Mouse (Mus musculus): Measurements from ENCODE around the gene Stk10. TPM values are rescaled to one million over a fixed set of nuclear protein-coding genes. Genes with fewer than 3 reads are reported as not detected.

The Stk10 gene
- polyA plus RNA-seq, 1 experiment from 2014 or later, result 2.8 TPM

DNA sequence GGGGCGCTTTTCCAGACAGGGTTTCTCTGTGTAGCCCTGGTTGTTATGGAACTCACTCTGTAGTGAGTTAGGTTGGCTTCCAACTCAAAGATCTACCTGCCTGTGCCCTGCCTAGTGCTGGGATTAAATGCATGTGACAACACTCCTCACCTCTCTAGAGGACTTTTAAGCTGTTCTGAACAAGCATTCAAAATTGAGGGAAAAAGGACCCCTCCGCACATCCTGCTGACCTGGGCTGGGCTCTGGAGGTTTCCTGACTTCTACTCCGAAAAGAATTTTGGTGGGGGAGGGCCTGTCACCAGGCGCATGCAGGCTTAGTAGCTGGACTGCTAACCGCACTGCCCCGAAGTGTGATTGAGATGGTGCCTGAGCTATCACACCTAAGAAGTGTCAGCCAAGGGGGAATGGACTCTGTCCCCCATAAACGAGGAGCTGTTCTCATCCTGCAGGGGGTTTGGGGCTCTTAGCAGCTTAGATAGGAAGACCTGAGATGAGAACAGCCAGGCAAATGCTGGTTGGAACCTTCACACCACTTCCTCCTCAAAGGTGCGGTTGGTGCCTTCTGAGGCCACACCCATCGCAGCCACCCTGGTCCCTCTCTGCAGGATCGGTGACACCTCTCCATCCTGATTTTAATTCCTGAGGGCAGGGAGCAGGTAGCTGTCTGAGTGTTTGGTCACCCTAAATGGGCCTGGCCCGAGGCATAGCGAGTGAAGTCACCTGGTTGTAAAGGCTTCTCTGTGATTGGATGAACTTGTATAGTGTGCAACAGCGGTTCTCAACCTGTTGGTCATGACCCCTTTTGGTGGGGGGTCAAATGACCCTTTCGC is 20.4 kb downstream of the Stk10 start:
- Histone ChIP-seq H3K9me3 (no peaks in the 10 kb centered on the region), H3K9ac (no peak overlapping the region), H3K4me1 (replicated peaks) (peaks cover 44% of the 10 kb centered on the region), H3K27ac (replicated peaks) (0 out of 2 replicates have a peak overlapping the region, but pooled peaks have one; percentile 45), H3K27me3 (no peaks in the 10 kb centered on the region), H3K36me3 (no peaks in the 10 kb centered on the region), H3K4me3 (no peak overlapping the region), H3K4me2 (no peak overlapping the region)
- ATAC-seq (ENCODE audit: low FRiP score, low read depth), result no peak
- 82% methylated on average over 14 of the region's 14 CpGs for WGBS

DNA sequence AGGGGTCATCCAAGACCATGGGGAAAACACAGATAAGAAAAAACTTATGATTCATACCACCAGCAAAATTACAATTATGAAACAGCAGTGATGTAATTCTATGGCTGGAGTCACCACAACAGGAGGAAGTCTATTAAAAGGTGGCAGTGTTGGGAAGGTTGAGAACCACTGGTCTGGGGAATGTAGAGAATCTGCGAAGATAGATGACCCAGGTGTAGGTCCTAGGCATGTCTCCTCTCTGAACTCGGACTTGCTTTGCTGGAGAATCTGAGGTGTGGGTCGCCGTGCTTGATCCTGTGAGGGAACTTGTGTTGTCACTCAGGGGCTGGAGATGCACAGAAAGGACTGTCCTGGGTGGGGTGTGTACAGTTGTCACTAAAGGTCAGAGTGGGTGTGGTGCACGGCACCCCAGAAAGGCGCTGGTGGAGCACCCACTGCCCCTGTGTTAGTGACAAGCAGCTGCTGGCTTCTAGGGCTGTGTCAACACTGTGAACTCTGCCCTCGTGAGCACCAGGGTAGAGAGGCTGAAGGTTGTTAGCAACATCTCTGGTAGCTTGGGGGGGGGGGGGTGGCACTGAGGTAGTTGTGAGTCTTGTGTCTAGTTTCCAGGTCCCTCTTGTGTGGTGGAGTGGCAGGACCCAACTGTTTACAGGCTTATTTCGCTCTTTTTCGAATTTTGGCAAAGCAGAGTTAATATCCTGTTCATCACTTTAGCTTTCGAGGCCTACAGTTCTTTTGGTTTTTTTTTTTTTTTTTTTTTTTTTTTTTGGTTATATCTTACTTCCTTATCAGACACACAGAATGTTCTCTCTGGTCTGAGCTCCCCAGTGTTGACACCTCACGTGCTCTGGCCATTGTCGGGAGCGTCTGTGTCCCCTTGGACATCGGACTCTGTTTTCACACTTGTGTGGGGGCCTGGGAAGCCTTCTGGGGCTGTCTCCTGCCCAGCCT is 21.3 kb downstream of the Stk10 start:
- Histone ChIP-seq H3K27me3 (no peaks in the 10 kb centered on the region), H3K27ac (replicated peaks) (no peak overlapping the region), H3K36me3 (no peaks in the 10 kb centered on the region), H3K4me2 (no peak overlapping the region), H3K4me1 (replicated peaks) (peaks cover 41% of the 10 kb centered on the region), H3K4me3 (no peak overlapping the region), H3K9ac (no peak overlapping the region), H3K9me3 (no peaks in the 10 kb centered on the region)
- ATAC-seq (ENCODE audit: low FRiP score, low read depth), result no peak
- 95% methylated on average over 14 of the region's 14 CpGs for WGBS

DNA sequence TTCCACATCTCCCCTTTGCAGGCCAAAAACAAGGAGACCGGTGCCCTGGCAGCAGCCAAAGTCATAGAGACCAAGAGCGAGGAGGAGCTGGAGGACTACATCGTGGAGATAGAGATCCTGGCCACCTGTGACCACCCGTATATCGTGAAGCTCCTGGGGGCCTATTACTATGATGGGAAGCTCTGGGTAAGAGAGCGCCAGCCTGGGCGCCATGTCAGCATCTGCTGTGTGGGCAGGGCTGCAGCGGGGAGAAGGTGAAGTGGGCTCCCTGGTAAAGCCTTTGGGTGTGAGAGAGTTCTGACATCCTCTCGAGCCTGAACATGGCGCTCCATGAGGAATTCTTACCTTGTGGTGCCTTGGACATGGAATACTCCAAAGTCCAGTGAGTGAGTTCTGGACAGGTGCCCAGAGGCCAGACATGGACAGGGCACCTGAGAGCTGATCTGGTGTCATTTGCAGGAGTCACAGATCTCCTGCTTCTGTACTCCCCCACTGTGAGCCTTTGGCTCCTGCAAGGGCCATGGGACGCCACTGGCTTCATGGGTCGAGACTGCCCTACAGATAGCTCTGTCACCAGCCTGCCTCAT is 22.1 kb downstream of the Stk10 start:
- peaks cover 33% of the 10 kb centered on the region for H3K4me1 ChIP-seq (replicated peaks)
- H3K27me3 ChIP-seq, result no peaks in the 10 kb centered on the region
- H3K36me3 ChIP-seq, result no peaks in the 10 kb centered on the region
- WGBS, result 93% methylated on average over 12 of the region's 12 CpGs
- H3K9ac ChIP-seq, result no peak overlapping the region
- no peaks in the 10 kb centered on the region for H3K9me3 ChIP-seq
- no peak overlapping the region for H3K27ac ChIP-seq (replicated peaks)
- H3K4me2 ChIP-seq, result no peak overlapping the region
- no peak overlapping the region for H3K4me3 ChIP-seq
- ATAC-seq (ENCODE audit: low FRiP score, low read depth), result no peak

DNA sequence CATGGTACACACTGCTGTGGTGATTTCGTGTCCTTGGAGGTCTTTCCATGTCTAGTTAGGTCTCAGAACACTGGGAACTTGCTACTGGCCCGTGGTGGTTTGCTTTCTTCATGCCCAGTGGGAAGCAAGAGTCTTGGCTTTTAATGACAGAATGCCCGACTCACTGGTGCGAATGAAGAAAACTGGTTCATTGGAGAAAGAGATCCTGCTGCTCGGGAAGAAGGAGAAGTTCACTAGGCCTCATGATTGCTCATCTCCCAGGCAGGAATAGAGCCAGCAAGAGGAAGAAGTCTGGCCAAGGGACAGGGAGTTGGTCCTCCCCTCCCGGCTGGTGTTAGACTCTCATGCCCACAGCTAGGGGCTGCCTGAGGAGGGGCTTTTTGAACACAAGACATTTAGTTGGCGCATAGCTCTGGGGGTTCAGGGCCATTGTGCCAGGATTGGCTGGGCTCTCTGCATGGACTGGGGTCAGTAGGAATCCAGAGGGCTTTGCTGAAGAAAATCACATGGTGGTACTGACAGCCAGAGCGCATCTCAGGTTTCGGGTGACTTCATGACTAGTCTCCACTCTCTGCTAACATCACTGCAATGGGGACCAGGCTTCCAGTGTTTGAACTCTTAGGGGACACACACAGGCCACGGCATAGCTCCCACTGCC is 23.4 kb downstream of the Stk10 start:
- H3K36me3 ChIP-seq, result no peaks in the 10 kb centered on the region
- 66% methylated on average over 10 of the region's 10 CpGs for WGBS
- H3K4me2 ChIP-seq, result no peak overlapping the region
- no peaks in the 10 kb centered on the region for H3K9me3 ChIP-seq
- H3K9ac ChIP-seq, result no peak overlapping the region
- H3K27ac ChIP-seq (replicated peaks), result no peak overlapping the region
- no peak overlapping the region for H3K4me3 ChIP-seq
- ATAC-seq (ENCODE audit: low FRiP score, low read depth), result no peak
- peaks cover 26% of the 10 kb centered on the region for H3K4me1 ChIP-seq (replicated peaks)
- H3K27me3 ChIP-seq, result no peaks in the 10 kb centered on the region

DNA sequence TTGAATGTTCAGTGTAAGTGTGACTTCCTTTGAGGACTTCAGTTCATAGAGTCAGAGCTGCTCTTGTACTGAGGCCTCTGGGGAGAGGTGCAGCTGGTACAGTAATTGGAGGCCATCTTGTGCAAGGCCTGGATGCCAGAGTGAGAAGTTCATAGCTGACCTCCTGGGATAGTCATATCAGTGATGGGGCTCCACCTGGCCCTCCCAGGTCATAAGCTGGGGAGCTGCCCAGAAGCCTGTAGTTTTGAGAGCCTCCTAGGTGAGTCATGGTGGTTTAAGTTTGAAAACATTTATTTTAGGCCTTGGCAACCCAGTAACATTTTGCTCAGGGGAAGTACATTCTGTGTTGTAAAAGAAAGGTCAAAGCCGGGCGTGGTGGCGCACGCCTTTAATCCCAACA is 24.9 kb downstream of the Stk10 start:
- Histone ChIP-seq H3K4me3 (no peak overlapping the region), H3K27me3 (no peaks in the 10 kb centered on the region), H3K27ac (replicated peaks) (no peak overlapping the region), H3K36me3 (no peaks in the 10 kb centered on the region), H3K4me2 (no peak overlapping the region), H3K9me3 (no peaks in the 10 kb centered on the region), H3K9ac (no peak overlapping the region), H3K4me1 (replicated peaks) (peaks cover 10% of the 10 kb centered on the region)
- WGBS, result 98% methylated on average over 4 of the region's 4 CpGs
- no peak for ATAC-seq (ENCODE audit: low FRiP score, low read depth)

DNA sequence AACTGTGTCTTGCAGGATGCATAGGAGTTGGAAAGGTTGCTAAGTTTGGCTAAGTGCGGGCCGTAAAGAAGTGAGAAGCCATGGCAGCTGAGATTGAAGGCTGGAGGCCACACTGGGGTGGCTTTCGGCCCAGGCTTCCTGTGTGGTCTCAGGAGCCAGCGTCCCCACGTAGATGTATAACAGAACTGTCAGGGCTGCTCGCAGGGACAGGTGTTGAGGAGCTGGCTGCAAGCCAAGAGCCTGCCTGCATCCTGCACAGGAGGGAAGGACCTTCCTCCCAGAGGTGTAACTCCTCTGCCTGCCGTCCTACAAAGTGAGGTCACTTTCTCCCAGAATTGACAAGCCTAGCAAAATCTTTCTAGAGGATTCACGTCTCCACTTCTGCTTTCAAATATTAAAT is 25.6 kb downstream of the Stk10 start:
- no peaks in the 10 kb centered on the region for H3K36me3 ChIP-seq
- H3K4me3 ChIP-seq, result no peak overlapping the region
- no peak overlapping the region for H3K9ac ChIP-seq
- ATAC-seq (ENCODE audit: low FRiP score, low read depth), result no peak
- H3K27ac ChIP-seq (replicated peaks), result no peak overlapping the region
- no peaks in the 10 kb centered on the region for H3K9me3 ChIP-seq
- no peak overlapping the region for H3K4me2 ChIP-seq
- H3K4me1 ChIP-seq (replicated peaks), result peaks cover 4% of the 10 kb centered on the region; the same call in 1 of the 2 replicates
- 49% methylated on average over 8 of the region's 8 CpGs for WGBS
- H3K27me3 ChIP-seq, result no peaks in the 10 kb centered on the region

DNA sequence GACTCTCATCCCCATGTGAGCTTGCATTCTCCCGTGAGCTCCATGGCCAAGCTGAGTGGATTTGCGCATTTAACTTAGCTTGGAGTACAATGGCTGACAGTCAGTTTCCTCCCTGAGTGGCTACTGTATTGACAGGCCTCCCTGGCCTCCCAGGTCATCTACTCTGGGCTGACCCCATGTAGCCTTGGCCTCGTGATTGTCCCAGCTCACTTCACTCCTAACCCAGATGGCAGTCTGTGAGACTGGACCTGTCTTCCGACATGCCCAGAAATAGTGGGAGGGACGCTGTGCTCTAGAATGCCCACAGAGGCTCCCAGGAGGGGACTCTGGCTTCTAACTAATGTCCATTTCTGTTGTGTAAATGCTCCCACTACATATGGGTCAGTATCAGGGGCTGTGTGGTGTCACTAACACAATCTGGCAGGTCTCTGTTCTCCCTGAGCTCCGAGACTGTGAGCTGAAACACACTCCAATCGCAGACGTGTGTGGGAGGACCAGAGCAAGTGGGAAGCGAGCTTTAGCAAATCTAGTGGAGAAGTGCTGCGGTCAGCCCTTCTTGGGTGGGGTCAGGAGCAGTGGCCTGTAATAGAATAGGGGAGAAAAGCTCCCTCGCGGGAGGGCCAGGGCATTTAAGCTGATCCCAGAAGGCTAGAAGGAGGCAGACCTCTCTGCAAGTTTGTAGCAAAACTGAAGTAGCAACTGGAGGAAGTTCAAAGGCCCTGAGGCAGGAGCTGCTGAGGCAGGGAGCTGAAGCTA is 27.1 kb downstream of the Stk10 start:
- Histone ChIP-seq H3K4me2 (no peak overlapping the region), H3K4me1 (replicated peaks) (0 out of 2 replicates have a peak, but pooled peaks cover 4% of the 10 kb centered on the region), H3K9ac (no peak overlapping the region), H3K27ac (replicated peaks) (no peak overlapping the region), H3K27me3 (no peaks in the 10 kb centered on the region), H3K9me3 (no peaks in the 10 kb centered on the region), H3K4me3 (no peak overlapping the region), H3K36me3 (no peaks in the 10 kb centered on the region)
- WGBS, result 79% methylated on average over 12 of the region's 12 CpGs
- no peak for ATAC-seq (ENCODE audit: low FRiP score, low read depth)

DNA sequence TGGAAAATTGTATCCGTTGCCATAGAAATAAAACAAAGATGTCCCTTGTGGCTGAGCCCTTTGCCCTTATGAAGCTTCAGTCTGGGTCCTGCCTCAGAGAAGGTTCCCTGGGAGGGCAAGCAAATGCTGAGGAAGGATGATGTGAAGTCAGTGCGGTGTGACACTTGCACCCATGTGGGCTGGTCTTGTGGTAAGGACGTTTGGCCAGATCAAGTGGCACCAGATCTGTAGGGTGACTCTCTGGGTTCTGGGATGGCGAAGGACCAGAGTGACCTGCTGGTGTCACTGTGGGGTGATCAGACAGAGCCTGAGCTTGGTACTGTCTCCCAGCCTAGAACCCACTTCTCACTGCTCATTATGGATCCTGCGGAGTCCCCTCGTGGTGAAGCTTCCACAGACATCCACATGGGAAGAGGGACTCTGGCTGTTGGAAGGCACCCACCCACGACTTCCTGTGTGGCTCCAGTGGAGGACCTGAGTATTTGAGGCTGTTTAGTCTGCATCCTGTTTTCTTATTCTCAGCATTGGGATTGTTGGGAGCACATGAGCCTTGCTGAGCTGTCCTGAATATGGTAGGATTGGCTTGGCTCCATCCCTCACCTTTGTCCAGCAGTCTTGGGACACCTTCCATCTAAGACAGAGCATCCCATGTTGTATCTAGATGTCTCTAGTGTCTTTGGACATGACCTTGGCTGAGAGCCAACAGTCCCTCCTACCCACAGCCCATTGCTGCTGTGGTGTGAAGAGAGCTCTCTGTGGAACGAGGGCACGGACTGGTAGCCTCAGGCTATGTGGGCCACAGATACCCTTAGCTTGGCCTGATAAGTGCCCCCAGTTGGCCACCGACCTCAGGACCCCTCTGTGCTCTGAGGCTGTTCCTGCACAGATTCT is 28.6 kb downstream of the Stk10 start:
- Histone ChIP-seq H3K4me1 (replicated peaks) (no peaks in the 10 kb centered on the region), H3K4me3 (no peak overlapping the region), H3K27me3 (no peaks in the 10 kb centered on the region), H3K9me3 (no peaks in the 10 kb centered on the region), H3K36me3 (no peaks in the 10 kb centered on the region), H3K9ac (no peak overlapping the region), H3K4me2 (no peak overlapping the region), H3K27ac (replicated peaks) (no peak overlapping the region)
- WGBS, result 65% methylated on average over 10 of the region's 10 CpGs
- no peak for ATAC-seq (ENCODE audit: low FRiP score, low read depth)

DNA sequence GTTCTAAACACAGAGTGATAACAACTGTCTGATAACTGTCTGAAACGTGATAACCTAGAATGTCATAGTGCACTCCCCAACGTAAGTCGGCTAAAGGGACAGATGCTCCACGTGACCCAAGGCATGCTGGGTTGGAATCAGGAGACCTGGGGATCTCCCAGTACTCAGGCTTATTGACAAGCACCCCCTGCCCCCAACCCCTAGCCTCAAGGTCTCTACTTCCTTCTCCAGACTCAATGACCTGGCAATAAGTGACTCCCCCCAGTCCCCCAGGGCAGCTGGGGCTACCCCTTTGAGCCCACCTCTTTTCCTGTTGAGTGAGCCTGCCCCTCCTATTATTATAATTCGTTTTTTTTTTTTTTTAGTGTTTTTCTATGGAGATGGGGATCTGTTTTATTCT is 29.6 kb downstream of the Stk10 start:
- Histone ChIP-seq H3K9ac (no peak overlapping the region), H3K4me1 (replicated peaks) (peaks cover 6% of the 10 kb centered on the region), H3K36me3 (no peaks in the 10 kb centered on the region), H3K27me3 (no peaks in the 10 kb centered on the region), H3K9me3 (no peaks in the 10 kb centered on the region), H3K4me3 (no peak overlapping the region), H3K4me2 (no peak overlapping the region), H3K27ac (replicated peaks) (no peak overlapping the region)
- WGBS, result 76% methylated on average over 5 of the region's 5 CpGs
- ATAC-seq (ENCODE audit: low FRiP score, low read depth), result no peak

DNA sequence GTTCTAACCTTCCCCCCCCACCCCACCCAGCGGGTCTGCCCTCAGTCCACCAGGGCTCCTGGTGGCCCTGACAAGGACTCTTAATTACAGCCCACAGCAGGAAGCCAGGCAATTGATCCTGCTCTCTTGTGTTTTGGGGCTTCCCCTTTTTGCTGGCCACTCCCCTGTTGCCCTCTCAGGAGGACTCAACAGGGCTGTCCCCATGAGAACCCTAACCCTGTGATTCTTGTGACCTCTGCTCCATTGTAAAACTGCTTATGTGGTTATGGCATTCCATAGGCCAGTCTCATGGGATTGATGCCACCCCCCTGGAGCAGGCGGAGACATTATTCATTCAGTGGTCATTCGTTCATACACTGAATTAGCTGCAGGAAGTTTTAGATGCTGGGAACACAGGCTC is 30.6 kb downstream of the Stk10 start:
- H3K27me3 ChIP-seq, result no peaks in the 10 kb centered on the region
- H3K36me3 ChIP-seq, result no peaks in the 10 kb centered on the region
- H3K4me3 ChIP-seq, result no peak overlapping the region
- no peak overlapping the region for H3K27ac ChIP-seq (replicated peaks)
- H3K9me3 ChIP-seq, result no peaks in the 10 kb centered on the region
- H3K9ac ChIP-seq, result no peak overlapping the region
- peaks cover 10% of the 10 kb centered on the region for H3K4me1 ChIP-seq (replicated peaks)
- 35% methylated on average over 3 of the region's 3 CpGs for WGBS
- no peak overlapping the region for H3K4me2 ChIP-seq
- no peak for ATAC-seq (ENCODE audit: low FRiP score, low read depth)

All from hindbrain, embryonic 15.5 days (tissue).